Mouse (Mus musculus): ENCODE measurements at regions not wholly inside any gene's neighbourhood (a gene's known extent, or its start where the extent isn't known, plus 50 kb on each side); places are given as distances from the start of the nearest gene placed in this dataset.

GRCm38 (mm10) chr13:110542303-110543065, 147.6 kb downstream of the Plk2 start:
- Histone ChIP-seq H3K4me3 (no peak overlapping the region), H3K4me1 (peaks cover 7% of the 10 kb centered on the region), H3K27ac (no peak overlapping the region), H3K9me3 (no peaks in the 10 kb centered on the region), H3K9ac (no peak overlapping the region), H3K27me3 (replicated peaks) (no peaks in the 10 kb centered on the region), H3K4me2 (no peak overlapping the region), H3K36me3 (replicated peaks) (no peaks in the 10 kb centered on the region)
- WGBS = 82% methylated on average over 5 of the region's 5 CpGs
- ATAC-seq (replicated peaks) = no peak

DNA sequence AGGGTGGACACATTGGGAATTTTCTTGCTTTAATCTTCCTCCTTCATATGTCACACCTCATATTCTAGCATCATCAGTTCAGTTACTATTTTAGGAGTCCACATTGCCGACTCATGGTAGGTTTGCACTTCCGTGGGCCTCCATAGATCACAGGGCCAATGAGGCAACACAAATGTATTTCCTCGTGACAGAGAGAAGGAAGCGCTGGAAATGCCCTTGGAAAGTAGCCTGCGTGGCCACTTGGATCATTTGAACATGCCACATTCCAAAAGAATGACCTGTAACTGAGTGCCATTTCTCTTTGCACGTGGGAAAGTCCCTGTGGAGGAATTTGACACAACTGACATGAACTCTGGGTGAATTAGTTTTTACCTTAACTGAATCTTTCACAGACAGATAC, 150.6 kb downstream of the Plk2 start:
- no peaks in the 10 kb centered on the region for H3K27me3 ChIP-seq (replicated peaks)
- H3K4me1 ChIP-seq = peaks cover 5% of the 10 kb centered on the region
- ATAC-seq (replicated peaks) = no peak
- H3K9me3 ChIP-seq = no peaks in the 10 kb centered on the region
- no peaks in the 10 kb centered on the region for H3K36me3 ChIP-seq (replicated peaks)
- H3K4me3 ChIP-seq = no peak overlapping the region
- WGBS = 84% methylated on average over 6 of the region's 6 CpGs
- H3K4me2 ChIP-seq = no peak overlapping the region
- no peak overlapping the region for H3K27ac ChIP-seq
- no peak overlapping the region for H3K9ac ChIP-seq

GRCm38 (mm10) chr13:110555529-110556319, 160.9 kb downstream of the Plk2 start:
- Histone ChIP-seq H3K27me3 (replicated peaks) (no peaks in the 10 kb centered on the region), H3K9me3 (no peaks in the 10 kb centered on the region), H3K9ac (no peak overlapping the region), H3K4me1 (peaks cover 2% of the 10 kb centered on the region; the same call in 1 of the 2 replicates), H3K4me2 (no peak overlapping the region), H3K36me3 (replicated peaks) (no peaks in the 10 kb centered on the region), H3K27ac (no peak overlapping the region), H3K4me3 (no peak overlapping the region)
- whole genome bisulfite sequencing = 84% methylated on average over 7 of the region's 7 CpGs
- no peak for ATAC-seq (replicated peaks)

DNA sequence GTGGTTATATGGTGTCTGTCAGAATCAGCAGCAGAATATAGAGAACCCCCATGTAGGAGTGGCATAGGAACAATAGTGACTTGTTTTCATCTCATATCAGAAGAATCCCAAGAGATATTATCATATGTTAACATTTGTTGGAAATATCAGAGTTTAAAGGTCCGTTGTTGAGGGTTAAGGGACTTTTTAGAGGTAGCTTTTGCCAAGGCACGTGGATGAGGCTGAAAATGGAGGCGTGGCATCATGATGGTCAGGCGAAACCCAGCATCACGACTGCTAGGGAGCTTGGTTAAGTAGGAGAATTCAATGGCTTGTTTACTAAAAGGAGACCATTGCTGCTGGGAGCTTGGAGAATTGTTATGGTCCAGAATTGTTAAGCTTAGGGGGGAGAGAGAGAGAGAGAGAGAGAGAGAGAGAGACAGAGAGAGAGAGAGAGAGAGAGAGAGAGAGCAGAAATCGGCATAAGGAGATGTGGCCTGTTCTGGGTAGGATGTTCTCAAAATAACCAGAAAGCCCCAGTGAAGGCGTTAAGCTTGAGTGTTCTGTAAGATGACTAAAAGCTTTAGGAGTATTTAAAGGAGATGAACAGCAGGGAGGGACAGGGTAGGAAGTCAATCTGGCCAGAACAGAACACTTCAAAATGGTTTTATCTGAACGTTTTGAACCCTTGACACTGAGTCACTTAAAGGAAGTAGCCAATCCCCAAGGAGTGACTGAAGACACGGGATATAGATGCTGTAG, 161.7 kb downstream of the Plk2 start:
- Histone ChIP-seq H3K4me1 (peaks cover 2% of the 10 kb centered on the region; the same call in 1 of the 2 replicates), H3K27me3 (replicated peaks) (no peaks in the 10 kb centered on the region), H3K4me2 (no peak overlapping the region), H3K27ac (no peak overlapping the region), H3K36me3 (replicated peaks) (no peaks in the 10 kb centered on the region), H3K9ac (no peak overlapping the region), H3K9me3 (no peaks in the 10 kb centered on the region), H3K4me3 (no peak overlapping the region)
- no peak for ATAC-seq (replicated peaks)
- WGBS = 80% methylated on average over 9 of the region's 9 CpGs

DNA sequence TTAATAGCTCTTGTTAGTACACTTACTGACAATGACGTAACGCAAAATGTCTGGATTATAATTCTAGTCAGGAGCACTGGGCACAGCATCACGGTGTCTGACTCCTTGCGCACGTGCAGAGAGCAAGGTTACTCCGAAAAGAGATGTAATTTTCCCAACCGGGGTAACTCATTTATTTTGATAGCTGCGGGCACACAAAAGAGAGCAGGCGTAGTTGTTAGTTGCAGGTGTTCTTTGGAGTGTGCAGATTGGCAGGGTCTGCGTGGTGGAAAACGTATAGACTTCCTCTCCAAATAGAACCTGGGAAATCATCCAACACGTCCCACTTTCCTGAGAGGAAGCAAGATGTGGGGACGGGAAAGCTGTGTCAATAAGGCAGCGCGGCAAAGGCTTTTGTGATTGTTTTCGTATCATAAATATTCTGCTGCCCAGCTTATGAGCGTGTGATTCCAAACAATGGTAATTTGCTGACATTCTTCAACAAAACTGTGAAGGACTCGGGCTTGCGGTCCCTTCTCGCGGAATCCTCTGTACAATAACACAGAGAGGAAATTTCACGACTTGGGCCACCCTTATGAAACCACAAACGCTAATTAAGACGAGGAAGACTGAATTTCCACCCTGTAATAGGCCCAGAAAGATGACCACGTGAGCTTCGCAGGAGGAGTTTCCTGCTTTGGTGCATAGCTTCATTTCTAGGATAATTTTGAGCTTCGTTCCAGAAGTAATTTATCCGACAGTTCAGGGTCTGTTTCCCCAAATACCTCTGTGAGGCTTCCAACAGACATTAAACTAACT, 163.3 kb downstream of the Plk2 start:
- Histone ChIP-seq H3K36me3 (replicated peaks) (no peaks in the 10 kb centered on the region), H3K4me2 (peak overlapping the region; percentile 16), H3K9me3 (no peaks in the 10 kb centered on the region), H3K9ac (no peak overlapping the region), H3K4me1 (peaks cover 2% of the 10 kb centered on the region; the same call in 1 of the 2 replicates), H3K4me3 (no peak overlapping the region), H3K27ac (peak overlapping the region; percentile 45), H3K27me3 (replicated peaks) (no peaks in the 10 kb centered on the region)
- ATAC-seq (replicated peaks) = peak; percentile 78
- 57% methylated on average over 28 of the region's 28 CpGs for WGBS

- Histone ChIP-seq H3K27ac (no peak overlapping the region), H3K9ac (no peak overlapping the region), H3K4me3 (no peak overlapping the region), H3K9me3 (no peaks in the 10 kb centered on the region), H3K27me3 (replicated peaks) (no peaks in the 10 kb centered on the region), H3K36me3 (replicated peaks) (no peaks in the 10 kb centered on the region), H3K4me2 (no peak overlapping the region), H3K4me1 (peaks cover 2% of the 10 kb centered on the region; the same call in 1 of the 2 replicates)
- 82% methylated on average over 13 of the region's 13 CpGs for WGBS
- no peak for ATAC-seq (replicated peaks)
These were observed 165.7 kb downstream of the Plk2 start for GRCm38 (mm10) chr13:110560566-110560965.

- Histone ChIP-seq H3K9ac (no peak overlapping the region), H3K27me3 (replicated peaks) (no peaks in the 10 kb centered on the region), H3K9me3 (no peaks in the 10 kb centered on the region), H3K4me3 (no peak overlapping the region), H3K27ac (no peak overlapping the region), H3K36me3 (replicated peaks) (no peaks in the 10 kb centered on the region), H3K4me2 (no peak overlapping the region), H3K4me1 (peaks cover 2% of the 10 kb centered on the region; the same call in 1 of the 2 replicates)
- 84% methylated on average over 3 of the region's 3 CpGs for WGBS
- ATAC-seq (replicated peaks) = no peak
These were observed 167.7 kb downstream of the Plk2 start for GRCm38 (mm10) chr13:110562499-110562898.

GRCm38 (mm10) chr13:110562902-110563301, 168.1 kb downstream of the Plk2 start:
- Histone ChIP-seq H3K9me3 (no peaks in the 10 kb centered on the region), H3K27ac (no peak overlapping the region), H3K36me3 (replicated peaks) (no peaks in the 10 kb centered on the region), H3K4me3 (no peak overlapping the region), H3K4me2 (no peak overlapping the region), H3K4me1 (peaks cover 2% of the 10 kb centered on the region; the same call in 1 of the 2 replicates), H3K27me3 (replicated peaks) (no peaks in the 10 kb centered on the region), H3K9ac (no peak overlapping the region)
- WGBS = 63% methylated on average over 5 of the region's 5 CpGs
- ATAC-seq (replicated peaks) = no peak

GRCm38 (mm10) chr13:110563967-110564366, 169.1 kb downstream of the Plk2 start:
- Histone ChIP-seq H3K36me3 (replicated peaks) (no peaks in the 10 kb centered on the region), H3K9me3 (no peaks in the 10 kb centered on the region), H3K4me2 (no peak overlapping the region), H3K4me1 (no peaks in the 10 kb centered on the region), H3K27me3 (replicated peaks) (no peaks in the 10 kb centered on the region), H3K9ac (no peak overlapping the region), H3K27ac (no peak overlapping the region), H3K4me3 (no peak overlapping the region)
- ATAC-seq (replicated peaks) = no peak
- 66% methylated on average over 9 of the region's 9 CpGs for WGBS

DNA sequence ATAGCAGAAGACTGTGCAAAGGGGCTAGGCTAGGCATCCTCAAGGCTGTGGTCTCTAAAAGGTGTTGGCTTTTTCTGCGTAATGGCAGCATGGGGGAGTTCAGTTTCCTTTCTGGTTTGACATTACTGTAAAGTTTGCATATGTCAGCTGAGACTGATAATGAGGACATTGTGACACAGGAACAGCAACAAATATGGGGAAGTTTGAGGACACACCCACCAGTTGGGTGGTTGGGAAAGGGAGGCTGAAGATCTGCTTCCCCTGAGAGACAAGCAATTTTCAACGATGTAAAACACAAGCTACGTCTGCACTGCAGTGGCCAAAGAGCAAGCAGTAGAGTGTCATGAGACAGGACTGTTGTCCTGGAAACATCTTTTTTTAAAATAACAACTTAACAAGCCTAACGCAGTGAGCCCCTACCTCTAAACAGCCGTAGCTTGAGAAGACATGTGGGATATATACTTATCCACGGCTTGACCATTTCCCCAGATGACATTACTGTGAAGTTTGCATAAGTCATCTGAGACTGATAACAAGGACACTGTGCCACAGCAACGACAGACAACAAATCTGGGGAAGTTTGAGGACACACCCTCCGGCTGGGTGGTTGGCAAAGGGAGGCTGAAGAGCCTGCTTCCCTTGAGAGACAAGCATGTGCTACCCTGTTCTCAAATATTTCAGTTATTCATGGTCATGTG, 173.8 kb downstream of the Plk2 start:
- ATAC-seq (replicated peaks) = no peak
- H3K27ac ChIP-seq = no peak overlapping the region
- 89% methylated on average over 8 of the region's 8 CpGs for WGBS

GRCm38 (mm10) chr13:110569180-110569512, 174.3 kb downstream of the Plk2 start:
- 92% methylated on average over 2 of the region's 2 CpGs for WGBS
- H3K9me3 ChIP-seq = no peaks in the 10 kb centered on the region
- no peaks in the 10 kb centered on the region for H3K27me3 ChIP-seq (replicated peaks)
- no peak overlapping the region for H3K4me3 ChIP-seq
- no peak overlapping the region for H3K9ac ChIP-seq
- no peak overlapping the region for H3K4me2 ChIP-seq
- no peaks in the 10 kb centered on the region for H3K36me3 ChIP-seq (replicated peaks)
- ATAC-seq (replicated peaks) = no peak
- peaks cover 9% of the 10 kb centered on the region for H3K4me1 ChIP-seq
- no peak overlapping the region for H3K27ac ChIP-seq

More for the DNA sequence above, 173.8 kb downstream of the Plk2 start:
- Histone ChIP-seq H3K4me3 (no peak overlapping the region), H3K4me2 (no peak overlapping the region), H3K27me3 (replicated peaks) (no peaks in the 10 kb centered on the region), H3K4me1 (peaks cover 4% of the 10 kb centered on the region), H3K9me3 (no peaks in the 10 kb centered on the region), H3K9ac (no peak overlapping the region), H3K36me3 (replicated peaks) (no peaks in the 10 kb centered on the region)
